Mouse (Mus musculus) intestine, embryonic 14.5 days (tissue): Measurements from ENCODE around the gene Pepd. TPM values are rescaled to one million over a fixed set of nuclear protein-coding genes. Genes with fewer than 3 reads are reported as not detected.

Experiments used
- ATAC-seq: fragments of 200-750 bp; cut with Nextera tagmentation; replicated peaks from 2 replicates; pipeline ENCODE4 v1.8.0; 2017; ENCODE audit warnings: low read depth, moderate number of reproducible peaks, moderate TSS enrichment, moderate library complexity; ENCODE audit not compliant: low FRiP score, low TSS enrichment
- DNase-seq: peaks from one replicate; pipeline ENCODE4 v3.0.0-alpha.2; 2018; ENCODE audit warnings: low spot score
- H3K27ac ChIP-seq: fragments of 300-500 bp; sonication (generic); 2 replicates; pipeline ENCODE4 v1.5.1; 2014; ENCODE audit warnings: low read depth, mild to moderate bottlenecking, control low read depth
- H3K27me3 ChIP-seq: fragments of 300-500 bp; sonication (generic); replicated peaks from 2 replicates; pipeline ENCODE4 v1.6.1; 2014; ENCODE audit warnings: low read length, control low read depth; ENCODE audit not compliant: control insufficient read depth, insufficient read depth
- H3K36me3 ChIP-seq: fragments of 300-500 bp; sonication (generic); 2 replicates; pipeline ENCODE4 v1.6.1; 2014; ENCODE audit warnings: low read length, control low read depth; ENCODE audit not compliant: control insufficient read depth, insufficient read depth
- H3K4me1 ChIP-seq: fragments of 300-500 bp; sonication (generic); replicated peaks from 2 replicates; pipeline ENCODE4 v1.6.1; 2014; ENCODE audit warnings: low read length, control low read depth, mixed read lengths; ENCODE audit not compliant: control insufficient read depth, insufficient read depth
- H3K4me2 ChIP-seq: fragments of 300-500 bp; sonication (generic); 2 replicates; pipeline ENCODE4 v1.6.1; 2014; ENCODE audit warnings: low read length
- H3K4me3 ChIP-seq: fragments of 300-500 bp; sonication (generic); 2 replicates; pipeline ENCODE4 v1.5.1; 2014; ENCODE audit warnings: low read depth, low read length, control low read depth, mixed read lengths
- H3K9ac ChIP-seq: fragments of 300-500 bp; sonication (generic); 2 replicates; pipeline ENCODE4 v1.6.1; 2014; ENCODE audit warnings: mild to moderate bottlenecking, low read length
- H3K9me3 ChIP-seq: fragments of 300-500 bp; sonication (generic); 2 replicates; pipeline ENCODE4 v1.6.1; 2016; ENCODE audit warnings: low read length, control low read depth; ENCODE audit not compliant: control insufficient read depth
- WGBS: fragments of 180-500 bp; shearing (Covaris S2); extraction: QIAGEN DNeasy Blood & Tissue Kit; methylation state at CpG from one replicate; pipeline ENCODE4 v1.1.7; 2014; 5-methylcytosine and 5-hydroxymethylcytosine counted together
- microRNA-seq: library from miRNA; unstranded; fragments of <30 nt; microRNA quantifications from one replicate; pipeline ENCODE4, GENCODE M21; 2016
- polyA plus RNA-seq: library from polyadenylated mRNA; unstranded; fragments of >200 nt; fragmentation: Nextera tagmentation; extraction: Ambion mirVana; gene quantifications from 2 replicates; pipeline ENCODE4 v1.2.1, GENCODE M21; 2014

Pepd gene
- polyA plus RNA-seq, 1 experiment from 2014 or later, result 80.3 TPM

GRCm38 (mm10) chr7:35086271-35086861 lies 174.2 kb downstream of the Pepd start:
- H3K9me3 ChIP-seq, result no peaks in the 10 kb centered on the region
- DNase-seq, result peak; percentile 73
- peak overlapping the region; percentile 46 for H3K4me2 ChIP-seq
- under 1% methylated on average over 21 of the region's 21 CpGs for WGBS
- no peak overlapping the region for H3K27ac ChIP-seq
- peak overlapping the region; percentile 21 for H3K4me3 ChIP-seq
- no peaks in the 10 kb centered on the region for H3K27me3 ChIP-seq
- H3K9ac ChIP-seq, result no peak overlapping the region
- no peaks in the 10 kb centered on the region for H3K36me3 ChIP-seq
- peak; percentile 56; the same call in 1 of the 2 replicates for ATAC-seq
- H3K4me1 ChIP-seq, result peaks cover 13% of the 10 kb centered on the region

DNA sequence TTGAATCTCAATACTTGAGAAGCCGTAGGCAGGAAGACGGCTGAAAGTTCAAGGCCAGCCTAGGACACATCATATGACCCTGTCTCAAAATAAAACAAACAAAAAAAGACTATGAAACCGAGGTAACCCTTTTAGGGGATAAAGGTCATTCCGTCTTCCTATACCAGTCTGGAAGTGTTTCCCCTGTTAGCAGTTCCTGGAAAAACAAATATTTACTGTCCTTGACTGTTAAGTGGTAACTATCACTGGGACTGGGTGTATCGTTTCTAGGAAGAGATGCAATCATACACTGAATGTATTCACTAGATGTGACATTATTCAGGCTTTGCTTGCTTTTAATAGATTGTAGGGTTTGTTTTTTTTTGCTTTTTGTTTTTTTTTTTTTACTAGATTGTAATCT lies 178.4 kb downstream of the Pepd start:
- H3K9ac ChIP-seq, result no peak overlapping the region
- H3K4me3 ChIP-seq, result no peak overlapping the region
- peaks cover 13% of the 10 kb centered on the region for H3K4me1 ChIP-seq
- no peaks in the 10 kb centered on the region for H3K36me3 ChIP-seq
- H3K4me2 ChIP-seq, result no peak overlapping the region
- H3K27me3 ChIP-seq, result no peaks in the 10 kb centered on the region
- no peak overlapping the region for H3K27ac ChIP-seq
- WGBS, result 62% methylated on average over 5 of the region's 5 CpGs
- ATAC-seq (no peak), DNase-seq (no peak)
- no peaks in the 10 kb centered on the region for H3K9me3 ChIP-seq

Small RNA genes within 50 kb of the gene (microRNA-seq; reads per million reads assigned to microRNA genes)
- not detected for gene Gm25033

Other genes starting within 250 kb of the Pepd start
- gene Chst8, start 99.7 kb upstream of the Pepd start, polyA plus RNA-seq, result 2.8 and 4.3 TPM in 2 replicates
- gene Cebpg, start 144.2 kb downstream of the Pepd start, polyA plus RNA-seq, result 33.7 and 36.3 TPM in 2 replicates
- gene Cebpa, start 206.9 kb downstream of the Pepd start, polyA plus RNA-seq, result 7.6 and 8.3 TPM in 2 replicates